In the genomic region with DNA sequence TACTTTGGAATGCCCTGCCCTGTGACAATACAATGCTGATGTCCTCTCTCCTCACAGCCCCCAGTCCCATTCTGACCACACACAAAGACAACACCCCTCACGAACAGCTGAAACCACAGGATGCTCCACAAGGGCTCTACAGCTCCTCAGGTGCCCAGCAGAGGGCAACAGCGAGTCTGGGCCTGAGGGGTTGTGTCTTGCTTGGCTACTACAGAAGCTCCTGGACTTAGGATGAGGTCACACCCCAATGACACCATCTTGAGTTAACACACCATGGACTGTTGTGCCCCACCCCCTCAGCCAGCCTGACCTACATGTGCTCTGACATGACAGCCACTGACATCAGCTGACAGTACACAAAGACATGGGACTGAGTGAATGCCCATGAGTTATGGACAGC, we compare ENCODE assay signal across 8 mouse cellular contexts. TPM values are rescaled to one million over a fixed set of nuclear protein-coding genes. Genes with fewer than 3 reads are reported as not detected.
DNase-seq lines count a peak whose midpoint lies in the region; ATAC-seq and TF ChIP-seq lines count a peak whose summit lies in the region.
"Had no signal": no experiment of that assay in that cellular context is flagged by ENCODE, and none has a peak within 500 bp of the region (broad histone marks: within the 10 kb centered on the region; RNA-seq: fewer than 3 reads in every experiment).

No protein-coding gene starts in this region.

- peak; percentile 51 for DNase-seq in urinary bladder, postnatal 14 days (ENCODE audit: low spot score)
- DNase-seq in urinary bladder, postnatal 10 days (ENCODE audit: low spot score): no peak
- peak; percentile 62 for DNase-seq in adrenal gland, postnatal 25 days
- peak; percentile 13 for DNase-seq in embryonic facial prominence, embryonic 14.5 days (ENCODE audit: low spot score)
- DNase-seq in hindbrain, postnatal 0 days (ENCODE audit: low spot score): peak; percentile 35
- DNase-seq in lung, adult 2 months: peak; percentile 54
- DNase-seq in skeletal muscle tissue, adult 2 months (ENCODE audit: low read depth, low spot score): peak; percentile 60

- H3K36me3 ChIP-seq in embryonic facial prominence, embryonic 14.5 days (ENCODE audit: control insufficient read depth, insufficient read depth, low read length): no peaks in the 10 kb centered on the region; the same call in 1 of the 2 replicates
- H3K36me3 ChIP-seq in hindbrain, postnatal 0 days (ENCODE audit: insufficient read depth, low read length): peaks cover 24% of the 10 kb centered on the region; the same call in 1 of the 2 replicates

- H3K27ac ChIP-seq in embryonic facial prominence, embryonic 14.5 days (replicated peaks; ENCODE audit: low read depth, low read length): no peak overlapping the region
- H3K27ac ChIP-seq in hindbrain, postnatal 0 days: no peak overlapping the region
- H3K27ac ChIP-seq: macrophage had no signal

- H3K4me2 ChIP-seq in embryonic facial prominence, embryonic 14.5 days (ENCODE audit: low read depth, low read length): no peak overlapping the region
- H3K4me2 ChIP-seq in hindbrain, postnatal 0 days (ENCODE audit: low read depth, low read length): no peak overlapping the region

- H3K9ac ChIP-seq in embryonic facial prominence, embryonic 14.5 days (ENCODE audit: low read depth, low read length): no peak overlapping the region
- H3K9ac ChIP-seq in hindbrain, postnatal 0 days (replicated peaks; ENCODE audit: low read length): no peak overlapping the region

- no peak for ATAC-seq in embryonic facial prominence, embryonic 14.5 days (ENCODE audit: low read depth)
- ATAC-seq in hindbrain, postnatal 0 days: peak; percentile 48

- TF ChIP-seq POLR2A in lung, adult 2 months (IDR thresholded peaks at IDR 0.05; ENCODE audit: borderline replicate concordance, extremely low read depth, low read depth, low read length): no peak

- WGBS in embryonic facial prominence, embryonic 14.5 days: 52% methylated on average over 2 of the region's 2 CpGs
- WGBS in hindbrain, postnatal 0 days: 41% methylated on average over 2 of the region's 2 CpGs
- 47% methylated on average over 2 of the region's 2 CpGs for WGBS in lung, adult 2 months

- TF ChIP-seq CTCF in hindbrain, postnatal 0 days (IDR thresholded peaks at IDR 0.05; ENCODE audit: low read depth): peak; percentile 84
- peak; percentile 81 for TF ChIP-seq CTCF in lung, adult 2 months (IDR thresholded peaks at IDR 0.05; ENCODE audit: insufficient read depth, low read length)

- H3K4me3 ChIP-seq in embryonic facial prominence, embryonic 14.5 days (ENCODE audit: low read depth, low read length): no peak overlapping the region
- H3K4me3 ChIP-seq in hindbrain, postnatal 0 days (ENCODE audit: low read length): no peak overlapping the region
- H3K4me3 ChIP-seq in lung, adult 2 months (replicated peaks; ENCODE audit: extremely low read depth, low read depth, low read length): no peak overlapping the region

- peaks cover 6% of the 10 kb centered on the region; the same call in 1 of the 2 replicates for H3K4me1 ChIP-seq in embryonic facial prominence, embryonic 14.5 days (ENCODE audit: control insufficient read depth, insufficient read depth, low read length)
- H3K4me1 ChIP-seq in hindbrain, postnatal 0 days (ENCODE audit: insufficient read depth, low read length): no peaks in the 10 kb centered on the region
- H3K4me1 ChIP-seq in lung, adult 2 months (ENCODE audit: control insufficient read depth, insufficient read depth, low read length): no peaks in the 10 kb centered on the region

- no peaks in the 10 kb centered on the region for H3K27me3 ChIP-seq in embryonic facial prominence, embryonic 14.5 days (replicated peaks; ENCODE audit: control insufficient read depth, insufficient read depth, low read length)
- H3K27me3 ChIP-seq in hindbrain, postnatal 0 days (ENCODE audit: insufficient read depth, low read length): no peaks in the 10 kb centered on the region

- H3K9me3 ChIP-seq in embryonic facial prominence, embryonic 14.5 days (ENCODE audit: control insufficient read depth, low read length): no peaks in the 10 kb centered on the region
- H3K9me3 ChIP-seq in hindbrain, postnatal 0 days (ENCODE audit: low read length): no peaks in the 10 kb centered on the region

RNA-seq across cellular contexts. Expression of gene Nup210, which starts 56.9 kb away (rescaled TPM):
- total RNA-seq in adrenal gland, postnatal 25 days (2021): 3.9 and 6.3 TPM in 2 replicates
- polyA plus RNA-seq in embryonic facial prominence, embryonic 14.5 days (2014; fragmentation: Nextera tagmentation; extraction: Ambion mirVana): 13.1 and 16.2 TPM in 2 replicates
- 63.0 and 76.0 TPM in 2 replicates for total RNA-seq in hindbrain, postnatal 0 days (2014; rRNA removed)
- polyA plus RNA-seq in hindbrain, postnatal 0 days (2015; fragmentation: Nextera tagmentation; extraction: Ambion mirVana): 14.7 and 15.6 TPM in 2 replicates
- polyA plus RNA-seq in lung, adult 2 months (2012; rRNA removed): 25.7 and 40.2 TPM in 2 replicates
